Mouse (Mus musculus): ENCODE measurements around the gene Slc25a42. TPM values are rescaled to one million over a fixed set of nuclear protein-coding genes. Genes with fewer than 3 reads are reported as not detected.

The Slc25a42 gene
- polyA plus RNA-seq, 1 experiment from 2014 or later = 7.1 TPM

DNA sequence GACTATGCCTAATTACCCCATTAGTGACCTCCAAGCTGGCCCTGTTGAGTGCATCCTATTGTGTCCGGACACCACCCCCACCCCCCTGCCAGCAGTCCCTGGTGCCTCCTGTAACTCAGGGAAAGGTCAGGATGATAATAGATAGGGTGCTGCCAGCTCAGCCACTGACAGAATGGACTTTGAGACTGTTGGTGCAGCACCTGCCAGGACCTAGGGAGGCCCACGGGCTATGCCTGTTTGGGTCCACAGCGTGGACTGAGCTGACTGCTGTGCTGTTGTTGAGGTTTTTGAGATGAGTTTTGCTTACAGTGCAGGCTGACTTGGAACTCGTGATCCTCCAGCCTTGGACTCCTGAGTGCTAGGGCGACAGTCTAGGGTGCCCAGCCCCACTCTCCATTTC, 18.9 kb downstream of the Slc25a42 start:
- Histone ChIP-seq H3K4me2 (no peak overlapping the region), H3K4me3 (ENCODE audit: low read depth, low read length) (no peak overlapping the region), H3K27ac (ENCODE audit: low read depth, low read length) (peak overlapping the region; percentile 16; the same call in 1 of the 2 replicates), H3K9me3 (ENCODE audit: control insufficient read depth, low read length) (no peaks in the 10 kb centered on the region), H3K4me1 (replicated peaks; ENCODE audit: control insufficient read depth, insufficient read depth, low read length) (0 out of 2 replicates have a peak, but pooled peaks cover 8% of the 10 kb centered on the region), H3K36me3 (ENCODE audit: control insufficient read depth, insufficient read depth, low read length) (no peaks in the 10 kb centered on the region), H3K27me3 (replicated peaks; ENCODE audit: control insufficient read depth, insufficient read depth, low read length) (no peaks in the 10 kb centered on the region), H3K9ac (ENCODE audit: low read depth, low read length) (no peak overlapping the region)
- ATAC-seq (replicated peaks; ENCODE audit: low FRiP score) (peak; percentile 37; the same call in 1 of the 2 replicates), DNase-seq (ENCODE audit: low spot score) (no peak)
- WGBS = 74% methylated on average over 5 of the region's 5 CpGs

GRCm38 (mm10) chr8:70188707-70189106, 23.4 kb downstream of the Slc25a42 start:
- 62% methylated on average over 7 of the region's 7 CpGs for WGBS
- no peak for DNase-seq (ENCODE audit: low spot score)
- ATAC-seq (replicated peaks; ENCODE audit: low FRiP score) = no peak
- no peak overlapping the region for H3K4me2 ChIP-seq
- H3K4me1 ChIP-seq (replicated peaks; ENCODE audit: control insufficient read depth, insufficient read depth, low read length) = peaks cover 13% of the 10 kb centered on the region; the same call in 1 of the 2 replicates
- no peaks in the 10 kb centered on the region for H3K9me3 ChIP-seq (ENCODE audit: control insufficient read depth, low read length)
- no peak overlapping the region for H3K27ac ChIP-seq (ENCODE audit: low read depth, low read length)
- H3K4me3 ChIP-seq (ENCODE audit: low read depth, low read length) = no peak overlapping the region
- H3K9ac ChIP-seq (ENCODE audit: low read depth, low read length) = no peak overlapping the region
- H3K36me3 ChIP-seq (ENCODE audit: control insufficient read depth, insufficient read depth, low read length) = no peaks in the 10 kb centered on the region
- no peaks in the 10 kb centered on the region for H3K27me3 ChIP-seq (replicated peaks; ENCODE audit: control insufficient read depth, insufficient read depth, low read length)

GRCm38 (mm10) chr8:70183194-70183593, 28.9 kb downstream of the Slc25a42 start:
- peaks cover 21% of the 10 kb centered on the region for H3K4me1 ChIP-seq (replicated peaks; ENCODE audit: control insufficient read depth, insufficient read depth, low read length)
- 0 out of 2 replicates have a peak overlapping the region, but pooled peaks have one; percentile 41 for H3K27ac ChIP-seq (ENCODE audit: low read depth, low read length)
- no peak overlapping the region for H3K9ac ChIP-seq (ENCODE audit: low read depth, low read length)
- no peak overlapping the region for H3K4me2 ChIP-seq
- 83% methylated on average over 4 of the region's 4 CpGs for WGBS
- H3K27me3 ChIP-seq (replicated peaks; ENCODE audit: control insufficient read depth, insufficient read depth, low read length) = no peaks in the 10 kb centered on the region
- ATAC-seq (replicated peaks; ENCODE audit: low FRiP score) = no peak
- DNase-seq (ENCODE audit: low spot score) = no peak
- no peak overlapping the region for H3K4me3 ChIP-seq (ENCODE audit: low read depth, low read length)
- H3K36me3 ChIP-seq (ENCODE audit: control insufficient read depth, insufficient read depth, low read length) = peaks cover 17% of the 10 kb centered on the region
- no peaks in the 10 kb centered on the region for H3K9me3 ChIP-seq (ENCODE audit: control insufficient read depth, low read length)

DNA sequence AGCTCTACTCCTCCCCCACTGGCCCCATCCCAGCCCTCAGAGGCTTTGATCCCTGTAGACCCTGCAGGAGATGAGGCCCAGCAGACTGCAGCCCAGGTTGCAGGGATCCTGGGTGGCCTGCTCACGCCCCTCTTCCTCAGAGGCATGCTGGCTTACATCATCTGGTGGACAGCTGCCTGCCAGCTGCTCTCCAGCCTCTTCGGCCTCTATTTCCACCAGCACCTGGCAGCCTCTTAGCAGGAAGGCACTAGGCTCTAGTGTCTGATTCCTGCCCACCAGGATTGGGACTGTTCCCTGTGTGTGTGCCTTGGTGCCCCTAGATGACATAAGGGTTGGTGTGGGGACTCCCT, 30.2 kb downstream of the Slc25a42 start:
- Histone ChIP-seq H3K4me3 (ENCODE audit: low read depth, low read length) (no peak overlapping the region), H3K36me3 (ENCODE audit: control insufficient read depth, insufficient read depth, low read length) (peaks cover 20% of the 10 kb centered on the region), H3K27ac (ENCODE audit: low read depth, low read length) (peak overlapping the region; percentile 50), H3K9ac (ENCODE audit: low read depth, low read length) (peak overlapping the region; percentile 7; the same call in 1 of the 2 replicates), H3K4me2 (peak overlapping the region; percentile 44), H3K27me3 (replicated peaks; ENCODE audit: control insufficient read depth, insufficient read depth, low read length) (no peaks in the 10 kb centered on the region), H3K4me1 (replicated peaks; ENCODE audit: control insufficient read depth, insufficient read depth, low read length) (peaks cover 16% of the 10 kb centered on the region), H3K9me3 (ENCODE audit: control insufficient read depth, low read length) (no peaks in the 10 kb centered on the region)
- WGBS = 52% methylated on average over 2 of the region's 2 CpGs
- ATAC-seq (replicated peaks; ENCODE audit: low FRiP score) (no peak; the same call in 1 of the 2 replicates), DNase-seq (ENCODE audit: low spot score) (no peak)

GRCm38 (mm10) chr8:70181212-70181902, 30.7 kb downstream of the Slc25a42 start:
- Histone ChIP-seq H3K36me3 (ENCODE audit: control insufficient read depth, insufficient read depth, low read length) (peaks cover 20% of the 10 kb centered on the region), H3K27me3 (replicated peaks; ENCODE audit: control insufficient read depth, insufficient read depth, low read length) (no peaks in the 10 kb centered on the region), H3K4me1 (replicated peaks; ENCODE audit: control insufficient read depth, insufficient read depth, low read length) (peaks cover 16% of the 10 kb centered on the region), H3K4me3 (ENCODE audit: low read depth, low read length) (no peak overlapping the region), H3K9me3 (ENCODE audit: control insufficient read depth, low read length) (no peaks in the 10 kb centered on the region), H3K27ac (ENCODE audit: low read depth, low read length) (peak overlapping the region; percentile 68), H3K9ac (ENCODE audit: low read depth, low read length) (peak overlapping the region; percentile 36; the same call in 1 of the 2 replicates), H3K4me2 (peak overlapping the region; percentile 44)
- no peak for DNase-seq (ENCODE audit: low spot score)
- WGBS = 63% methylated on average over 16 of the region's 16 CpGs
- peak; percentile 91 for ATAC-seq (replicated peaks; ENCODE audit: low FRiP score)

GRCm38 (mm10) chr8:70179082-70179481, 33.0 kb downstream of the Slc25a42 start:
- whole genome bisulfite sequencing = 94% methylated on average over 4 of the region's 4 CpGs
- Histone ChIP-seq H3K4me3 (ENCODE audit: low read depth, low read length) (no peak overlapping the region), H3K27me3 (replicated peaks; ENCODE audit: control insufficient read depth, insufficient read depth, low read length) (no peaks in the 10 kb centered on the region), H3K4me2 (no peak overlapping the region), H3K9me3 (ENCODE audit: control insufficient read depth, low read length) (no peaks in the 10 kb centered on the region), H3K4me1 (replicated peaks; ENCODE audit: control insufficient read depth, insufficient read depth, low read length) (peaks cover 19% of the 10 kb centered on the region), H3K27ac (ENCODE audit: low read depth, low read length) (no peak overlapping the region), H3K9ac (ENCODE audit: low read depth, low read length) (no peak overlapping the region), H3K36me3 (ENCODE audit: control insufficient read depth, insufficient read depth, low read length) (peaks cover 20% of the 10 kb centered on the region)
- ATAC-seq (replicated peaks; ENCODE audit: low FRiP score) (no peak), DNase-seq (ENCODE audit: low spot score) (no peak)

DNA sequence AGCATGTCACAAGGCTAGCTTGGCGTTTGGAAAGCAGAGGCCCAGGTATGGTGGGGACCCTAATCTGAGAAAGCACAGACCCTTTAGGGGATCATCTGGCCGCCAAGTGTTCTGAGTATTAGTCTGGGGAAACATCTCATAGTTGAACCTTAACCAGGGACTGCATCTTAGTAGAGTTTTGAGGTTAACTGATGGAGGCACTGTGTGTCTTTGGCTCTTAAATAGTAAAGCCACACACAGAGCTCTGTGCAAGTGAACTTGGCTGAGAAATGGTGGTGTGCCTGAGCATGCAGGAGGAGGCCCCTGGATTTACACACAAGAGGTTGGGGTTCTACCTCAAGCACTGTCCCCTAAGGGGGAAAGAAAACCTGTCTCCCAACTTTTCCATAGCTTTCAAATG, 33.9 kb downstream of the Slc25a42 start:
- H3K27me3 ChIP-seq (replicated peaks; ENCODE audit: control insufficient read depth, insufficient read depth, low read length) = no peaks in the 10 kb centered on the region
- 91% methylated on average over 2 of the region's 2 CpGs for WGBS
- H3K4me3 ChIP-seq (ENCODE audit: low read depth, low read length) = no peak overlapping the region
- H3K9me3 ChIP-seq (ENCODE audit: control insufficient read depth, low read length) = no peaks in the 10 kb centered on the region
- H3K36me3 ChIP-seq (ENCODE audit: control insufficient read depth, insufficient read depth, low read length) = peaks cover 20% of the 10 kb centered on the region
- ATAC-seq (replicated peaks; ENCODE audit: low FRiP score) = no peak
- peaks cover 27% of the 10 kb centered on the region for H3K4me1 ChIP-seq (replicated peaks; ENCODE audit: control insufficient read depth, insufficient read depth, low read length)
- DNase-seq (ENCODE audit: low spot score) = no peak
- H3K9ac ChIP-seq (ENCODE audit: low read depth, low read length) = no peak overlapping the region
- H3K4me2 ChIP-seq = no peak overlapping the region
- H3K27ac ChIP-seq (ENCODE audit: low read depth, low read length) = no peak overlapping the region

DNA sequence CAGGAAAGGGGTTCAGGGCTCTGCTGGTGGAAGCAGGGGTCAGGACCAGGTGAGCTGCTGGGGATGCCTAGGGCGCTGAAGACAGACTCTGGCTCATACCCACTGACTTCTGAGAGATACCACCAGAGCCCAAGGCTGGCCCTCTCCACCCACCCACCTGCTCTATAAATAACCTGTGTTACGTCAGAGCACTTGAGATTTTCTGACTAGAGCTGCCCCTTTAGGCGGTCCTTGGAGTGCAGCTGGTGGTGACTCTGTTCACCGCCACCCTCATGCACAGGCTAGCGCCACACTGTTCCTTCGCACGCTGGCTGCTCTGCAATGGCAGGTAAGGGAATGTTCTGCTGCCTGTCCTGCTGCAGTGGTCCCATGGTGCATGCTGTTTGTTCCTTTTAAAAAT, 38.0 kb downstream of the Slc25a42 start:
- no peak for DNase-seq (ENCODE audit: low spot score)
- H3K27me3 ChIP-seq (replicated peaks; ENCODE audit: control insufficient read depth, insufficient read depth, low read length) = no peaks in the 10 kb centered on the region
- ATAC-seq (replicated peaks; ENCODE audit: low FRiP score) = no peak
- no peak overlapping the region for H3K4me3 ChIP-seq (ENCODE audit: low read depth, low read length)
- H3K36me3 ChIP-seq (ENCODE audit: control insufficient read depth, insufficient read depth, low read length) = 0 out of 2 replicates have a peak, but pooled peaks cover 3% of the 10 kb centered on the region
- 83% methylated on average over 7 of the region's 7 CpGs for WGBS
- peaks cover 27% of the 10 kb centered on the region for H3K4me1 ChIP-seq (replicated peaks; ENCODE audit: control insufficient read depth, insufficient read depth, low read length)
- H3K9me3 ChIP-seq (ENCODE audit: control insufficient read depth, low read length) = no peaks in the 10 kb centered on the region
- no peak overlapping the region; the same call in 1 of the 2 replicates for H3K27ac ChIP-seq (ENCODE audit: low read depth, low read length)
- no peak overlapping the region for H3K9ac ChIP-seq (ENCODE audit: low read depth, low read length)
- H3K4me2 ChIP-seq = peak overlapping the region; percentile 75

DNA sequence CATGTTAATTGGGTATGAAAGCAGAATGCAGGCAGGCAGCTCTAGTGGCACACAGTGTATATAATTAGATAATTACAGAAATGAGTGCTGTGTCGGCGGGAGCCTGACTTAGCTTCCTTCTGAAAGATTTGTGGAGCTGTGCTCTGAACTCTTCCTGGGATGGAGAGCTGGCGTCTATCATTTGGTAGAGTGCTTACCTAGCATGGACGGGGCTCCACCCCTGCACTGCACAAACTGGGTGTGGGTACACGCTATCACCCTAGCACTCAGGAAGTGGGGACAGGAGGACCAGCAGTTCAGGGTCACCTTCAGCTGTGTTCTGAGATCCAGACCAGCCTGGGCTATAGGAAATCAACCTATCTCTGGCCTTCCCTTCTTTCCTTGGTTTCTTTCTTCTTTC, 38.8 kb downstream of the Slc25a42 start:
- no peak overlapping the region; the same call in 1 of the 2 replicates for H3K4me3 ChIP-seq (ENCODE audit: low read depth, low read length)
- H3K27ac ChIP-seq (ENCODE audit: low read depth, low read length) = no peak overlapping the region
- no peaks in the 10 kb centered on the region for H3K27me3 ChIP-seq (replicated peaks; ENCODE audit: control insufficient read depth, insufficient read depth, low read length)
- peak overlapping the region; percentile 75 for H3K4me2 ChIP-seq
- 0 out of 2 replicates have a peak, but pooled peaks cover 3% of the 10 kb centered on the region for H3K36me3 ChIP-seq (ENCODE audit: control insufficient read depth, insufficient read depth, low read length)
- ATAC-seq (replicated peaks; ENCODE audit: low FRiP score) (no peak; the same call in 1 of the 2 replicates), DNase-seq (ENCODE audit: low spot score) (no peak)
- peak overlapping the region; percentile 18; the same call in 1 of the 2 replicates for H3K9ac ChIP-seq (ENCODE audit: low read depth, low read length)
- WGBS = 48% methylated on average over 5 of the region's 5 CpGs
- peaks cover 27% of the 10 kb centered on the region for H3K4me1 ChIP-seq (replicated peaks; ENCODE audit: control insufficient read depth, insufficient read depth, low read length)
- H3K9me3 ChIP-seq (ENCODE audit: control insufficient read depth, low read length) = no peaks in the 10 kb centered on the region
